Mouse (Mus musculus) forebrain, embryonic 12.5 days (tissue): ENCODE results near the gene Hdac2. TPM values are rescaled to one million over a fixed set of nuclear protein-coding genes. Genes with fewer than 3 reads are reported as not detected.

ENCODE experiments used
- ATAC-seq: fragments of 200-750 bp; cut with Nextera tagmentation; 2 replicates; pipeline ENCODE4 v1.8.0; 2017; ENCODE audit warnings: moderate TSS enrichment; ENCODE audit not compliant: low FRiP score
- H3K27ac ChIP-seq: fragments of 300-500 bp; sonication (generic); 2 replicates; pipeline ENCODE4 v1.5.1; 2016; ENCODE audit warnings: mild to moderate bottlenecking
- H3K27me3 ChIP-seq: fragments of 300-500 bp; sonication (generic); 2 replicates; pipeline ENCODE4 v1.6.1; 2016; ENCODE audit warnings: mild to moderate bottlenecking
- H3K36me3 ChIP-seq: fragments of 300-500 bp; sonication (generic); replicated peaks from 2 replicates; pipeline ENCODE4 v1.6.1; 2016; ENCODE audit warnings: mild to moderate bottlenecking
- H3K4me1 ChIP-seq: fragments of 300-500 bp; sonication (generic); 2 replicates; pipeline ENCODE4 v1.6.1; 2016
- H3K4me2 ChIP-seq: fragments of 300-500 bp; sonication (generic); 2 replicates; pipeline ENCODE4 v1.6.1; 2016; ENCODE audit warnings: mild to moderate bottlenecking, moderate library complexity
- H3K4me3 ChIP-seq: fragments of 300-500 bp; sonication (generic); replicated peaks from 2 replicates; pipeline ENCODE4 v1.5.1; 2016; ENCODE audit warnings: mild to moderate bottlenecking
- H3K9ac ChIP-seq: fragments of 300-500 bp; sonication (generic); 2 replicates; pipeline ENCODE4 v1.6.1; 2016; ENCODE audit warnings: mild to moderate bottlenecking
- H3K9me3 ChIP-seq: fragments of 300-500 bp; sonication (generic); 2 replicates; pipeline ENCODE4 v1.6.1; 2016
- WGBS: fragments of 180-500 bp; shearing (Covaris S2); methylation state at CpG from one replicate; pipeline ENCODE4 v1.1.7; 2016; 5-methylcytosine and 5-hydroxymethylcytosine counted together
- polyA plus RNA-seq: library from polyadenylated mRNA; unstranded; fragments of >200 nt; fragmentation: Nextera tagmentation; extraction: Ambion mirVana; gene quantifications from 2 replicates; pipeline ENCODE4 v1.2.1, GENCODE M21; 2016

The Hdac2 gene
- polyA plus RNA-seq, 1 experiment from 2014 or later, result 449 TPM

DNA sequence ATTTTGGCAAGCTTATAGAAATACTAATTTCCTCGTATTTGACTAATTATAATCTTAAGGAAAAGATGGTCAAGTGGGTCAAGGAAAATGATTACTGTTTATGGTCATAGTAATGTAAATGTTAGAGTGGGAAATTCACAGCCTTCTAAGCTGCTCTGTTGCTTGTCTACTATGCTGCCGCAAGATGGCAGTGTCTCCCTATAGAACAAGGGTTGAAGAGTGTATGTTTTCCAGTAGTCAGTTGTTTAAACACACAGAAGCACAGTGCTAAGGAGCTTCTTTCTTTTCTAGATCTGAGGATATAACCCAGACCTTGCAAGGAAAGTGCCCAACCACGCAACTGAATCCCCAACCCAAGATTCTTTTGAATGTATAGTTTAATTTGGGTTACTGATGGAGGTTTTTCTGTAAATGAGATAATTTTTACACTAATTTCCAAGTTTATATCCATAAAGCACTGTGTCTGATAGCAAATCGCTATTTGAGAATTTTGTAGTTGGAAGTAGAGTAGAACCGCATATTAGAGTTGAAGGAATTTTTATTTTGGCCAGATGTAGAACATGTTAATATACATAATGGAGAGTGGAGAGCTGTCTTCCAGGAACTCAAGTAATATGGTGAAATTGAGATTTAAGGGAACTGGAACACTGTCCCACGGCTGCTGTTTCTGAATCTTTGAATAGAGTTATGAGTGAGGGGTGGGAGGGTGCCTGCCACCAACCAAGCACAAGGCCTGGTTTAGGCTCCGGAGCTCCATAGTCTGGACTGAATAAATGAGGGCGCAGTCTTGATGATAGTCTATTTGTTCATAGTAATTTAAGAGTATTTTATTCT is 40.1 kb downstream of the Hdac2 start:
- Histone ChIP-seq H3K36me3 (no peaks in the 10 kb centered on the region), H3K9me3 (no peaks in the 10 kb centered on the region), H3K9ac (no peak overlapping the region), H3K27me3 (no peaks in the 10 kb centered on the region), H3K4me3 (no peak overlapping the region), H3K4me1 (no peaks in the 10 kb centered on the region), H3K4me2 (no peak overlapping the region), H3K27ac (no peak overlapping the region)
- peak; percentile 89 for ATAC-seq
- WGBS, result 55% methylated on average over 8 of the region's 8 CpGs

DNA sequence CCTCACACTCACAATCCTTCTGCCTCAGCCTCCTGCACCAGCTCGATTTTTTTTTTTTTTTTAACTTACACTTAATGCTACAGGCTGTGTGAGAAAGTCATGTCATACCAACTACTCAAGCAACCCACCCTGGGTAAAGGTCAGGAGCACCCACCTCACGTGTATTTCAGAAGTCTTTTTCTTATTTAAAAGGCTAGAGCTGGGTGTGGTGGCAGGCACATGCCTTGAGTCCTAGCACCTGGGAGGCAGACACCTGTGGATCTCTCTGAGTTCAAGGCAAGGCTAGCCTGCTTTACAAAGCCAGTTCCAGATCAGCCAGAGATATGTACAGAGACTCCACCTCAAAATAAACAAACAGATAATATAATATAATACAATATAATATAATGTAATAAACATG is 41.4 kb downstream of the Hdac2 start:
- Histone ChIP-seq H3K4me3 (no peak overlapping the region), H3K36me3 (no peaks in the 10 kb centered on the region), H3K9me3 (no peaks in the 10 kb centered on the region), H3K27ac (no peak overlapping the region), H3K4me2 (no peak overlapping the region), H3K27me3 (no peaks in the 10 kb centered on the region), H3K4me1 (no peaks in the 10 kb centered on the region), H3K9ac (no peak overlapping the region)
- WGBS, result 61% methylated on average over 2 of the region's 2 CpGs
- no peak for ATAC-seq

DNA sequence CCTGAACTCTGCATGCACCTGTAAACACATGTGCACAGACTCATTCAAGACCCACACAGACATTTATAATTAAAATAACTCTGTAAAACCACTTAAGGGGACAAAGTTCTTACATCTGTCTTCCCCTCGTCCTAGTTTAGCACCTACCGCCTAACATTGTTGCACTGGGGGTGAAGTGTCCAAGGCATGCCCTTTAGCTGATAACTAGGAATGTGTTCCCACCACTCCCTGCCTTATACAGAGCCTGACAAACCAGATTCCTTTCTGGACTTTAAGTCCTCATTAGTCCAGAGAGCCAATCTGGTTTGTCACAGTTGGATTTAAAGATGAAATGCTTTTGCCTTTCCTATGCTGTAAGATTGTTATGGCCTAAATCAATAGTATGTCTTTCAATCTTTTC is 41.9 kb downstream of the Hdac2 start:
- no peaks in the 10 kb centered on the region for H3K36me3 ChIP-seq
- 92% methylated on average over 2 of the region's 2 CpGs for WGBS
- no peak overlapping the region for H3K9ac ChIP-seq
- no peak overlapping the region for H3K4me3 ChIP-seq
- no peaks in the 10 kb centered on the region for H3K9me3 ChIP-seq
- H3K27ac ChIP-seq, result no peak overlapping the region
- H3K4me1 ChIP-seq, result no peaks in the 10 kb centered on the region
- H3K4me2 ChIP-seq, result no peak overlapping the region
- no peaks in the 10 kb centered on the region for H3K27me3 ChIP-seq
- ATAC-seq, result no peak

DNA sequence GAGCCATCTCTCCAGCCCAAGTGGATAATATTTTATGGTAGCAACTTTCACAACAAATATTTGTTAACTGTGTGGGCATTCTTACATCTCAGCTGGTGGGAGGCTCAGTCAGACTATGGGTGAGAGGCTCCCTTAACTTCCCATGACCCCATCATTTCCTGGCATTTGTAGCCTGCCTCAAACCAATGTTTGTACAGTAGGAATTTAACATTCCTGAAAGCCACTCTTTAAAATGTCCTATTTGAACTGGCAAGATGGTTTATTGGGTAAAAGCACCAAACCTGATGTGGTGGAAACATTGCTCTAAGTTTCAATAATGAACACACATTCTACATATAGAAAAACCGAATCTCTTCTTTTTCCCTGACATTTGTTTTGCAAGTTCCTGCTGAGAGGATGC is 50.0 kb downstream of the Hdac2 start:
- Histone ChIP-seq H3K4me1 (no peaks in the 10 kb centered on the region), H3K4me2 (no peak overlapping the region), H3K4me3 (no peak overlapping the region), H3K27me3 (no peaks in the 10 kb centered on the region), H3K9ac (no peak overlapping the region), H3K36me3 (no peaks in the 10 kb centered on the region), H3K27ac (no peak overlapping the region), H3K9me3 (no peaks in the 10 kb centered on the region)
- WGBS, result 69% methylated on average over 1 of the region's 1 CpGs
- no peak for ATAC-seq

DNA sequence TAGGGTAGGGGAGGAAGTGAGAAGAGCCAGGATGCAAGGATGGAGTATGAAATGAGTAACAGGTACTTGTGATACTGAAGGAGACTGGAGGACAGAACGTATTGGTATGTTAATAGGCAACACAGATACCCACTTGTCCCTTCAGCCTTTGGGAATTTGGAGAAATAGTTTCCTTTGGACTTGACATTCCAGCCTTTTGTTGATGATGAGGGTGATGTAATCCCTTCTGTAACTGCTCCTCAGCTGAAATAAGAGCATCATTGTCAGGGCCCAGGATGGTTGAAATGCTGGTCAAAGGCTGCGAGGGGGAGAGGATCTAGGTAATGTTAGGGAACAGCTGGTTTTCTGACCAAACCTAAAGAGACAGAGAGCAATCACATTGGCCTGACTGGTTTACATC is 54.3 kb downstream of the Hdac2 start:
- H3K4me1 ChIP-seq, result no peaks in the 10 kb centered on the region
- no peaks in the 10 kb centered on the region for H3K9me3 ChIP-seq
- no peaks in the 10 kb centered on the region for H3K27me3 ChIP-seq
- ATAC-seq, result no peak
- H3K4me2 ChIP-seq, result no peak overlapping the region
- 57% methylated on average over 2 of the region's 2 CpGs for WGBS
- H3K27ac ChIP-seq, result no peak overlapping the region
- no peak overlapping the region for H3K9ac ChIP-seq
- no peak overlapping the region for H3K4me3 ChIP-seq
- no peaks in the 10 kb centered on the region for H3K36me3 ChIP-seq

DNA sequence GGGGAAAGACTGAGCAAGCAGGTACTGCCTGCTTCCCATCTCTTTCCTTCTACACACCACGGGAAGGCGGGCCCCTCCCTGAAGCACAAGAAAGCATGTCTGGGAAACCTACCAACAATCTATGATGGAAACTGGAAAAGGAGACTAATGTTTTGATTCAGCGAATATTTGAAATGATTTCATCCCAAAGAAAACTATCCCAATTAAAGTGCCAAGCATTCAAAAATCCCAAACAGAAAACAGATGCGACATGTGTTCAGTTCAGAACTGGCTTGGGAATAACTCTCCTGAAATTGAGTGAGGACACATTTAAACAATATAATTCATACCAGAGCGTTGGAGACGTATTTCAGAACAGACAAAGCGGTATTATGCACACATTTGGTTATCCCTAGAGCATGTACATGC is 60.8 kb downstream of the Hdac2 start:
- Histone ChIP-seq H3K9me3 (no peaks in the 10 kb centered on the region), H3K9ac (no peak overlapping the region), H3K4me3 (no peak overlapping the region), H3K4me1 (no peaks in the 10 kb centered on the region), H3K27me3 (no peaks in the 10 kb centered on the region), H3K27ac (no peak overlapping the region), H3K4me2 (no peak overlapping the region), H3K36me3 (no peaks in the 10 kb centered on the region)
- 86% methylated on average over 7 of the region's 7 CpGs for WGBS
- no peak for ATAC-seq

DNA sequence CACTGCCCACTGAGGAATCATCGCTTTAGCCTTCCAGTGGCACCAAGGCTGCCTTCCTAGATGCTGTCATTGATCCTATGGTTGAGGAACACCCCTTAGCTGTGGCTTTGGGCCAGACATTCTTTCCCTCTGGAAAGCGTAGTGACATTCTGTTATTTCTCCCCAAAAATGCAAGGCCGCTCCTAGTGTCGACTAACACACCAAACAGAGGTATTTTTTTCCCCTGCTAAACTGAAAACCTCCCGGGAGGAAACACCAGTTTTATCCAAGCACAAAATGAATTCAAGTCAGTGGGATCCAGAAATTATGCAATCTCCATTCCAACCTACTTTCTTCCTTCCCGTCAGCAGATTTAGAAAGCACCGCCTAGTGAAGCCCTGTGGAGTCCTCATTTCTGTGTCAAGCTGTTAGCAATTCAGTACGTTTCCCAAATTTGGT is 73.3 kb downstream of the Hdac2 start:
- ATAC-seq, result no peak
- H3K4me2 ChIP-seq, result no peak overlapping the region
- no peaks in the 10 kb centered on the region for H3K4me1 ChIP-seq
- no peaks in the 10 kb centered on the region for H3K9me3 ChIP-seq
- WGBS, result 83% methylated on average over 8 of the region's 8 CpGs
- no peak overlapping the region for H3K4me3 ChIP-seq
- no peaks in the 10 kb centered on the region for H3K36me3 ChIP-seq
- H3K27me3 ChIP-seq, result no peaks in the 10 kb centered on the region
- H3K27ac ChIP-seq, result no peak overlapping the region
- no peak overlapping the region for H3K9ac ChIP-seq

Other genes with a start within 250 kb of the Hdac2 start
- 291 and 320 TPM in 2 replicates for gene Marcks, start 164.4 kb downstream of the Hdac2 start, polyA plus RNA-seq